Mouse (Mus musculus) heart, postnatal 25 days (tissue): ENCODE measurements at regions not wholly inside any gene's neighbourhood (a gene's known extent, or its start where the extent isn't known, plus 50 kb on each side); places are given as distances from the start of the nearest gene placed in this dataset.
"Not testable (repeated sequence)": the region's sequence is repeated elsewhere in the genome, so short reads cannot be mapped to it uniquely, and the experiment has no call there.

Experiments
- DNase-seq: peaks from one replicate; pipeline ENCODE4 v3.0.0; 2022; ENCODE audit warnings: low spot score
- intact Hi-C: fragments of 180-260 bp; cut with DNase I; formaldehyde crosslinking; loops from one replicate; pipeline ENCODE4 v1.15.1; 2025

GRCm38 (mm10) chr15:32041764-32042163 lies 135.3 kb upstream of the Tas2r119 start:
- no peak for DNase-seq
- intact Hi-C loops: loop anchor here (1.0 kb wide), 1 partner anchor 48 kb away; no protein-coding TSS in a partner anchor

GRCm38 (mm10) chr15:32042173-32042572 lies 134.9 kb upstream of the Tas2r119 start:
- intact Hi-C loops: loop anchor here (1.0 kb wide), 1 partner anchor 47 kb away; no protein-coding TSS in a partner anchor
- DNase-seq: peak; percentile 60

- DNase-seq: peak; percentile 31
Measured at GRCm38 (mm10) chr15:32042589-32042988, 134.5 kb upstream of the Tas2r119 start.

GRCm38 (mm10) chr15:32043207-32043606 lies 133.9 kb upstream of the Tas2r119 start:
- DNase-seq: no peak
- intact Hi-C loops: no loop called here

More at GRCm38 (mm10) chr15:32042589-32042988, 134.5 kb upstream of the Tas2r119 start:
- intact Hi-C loops: loop anchor here (1.0 kb wide), 1 partner anchor 47 kb away; no protein-coding TSS in a partner anchor

DNA sequence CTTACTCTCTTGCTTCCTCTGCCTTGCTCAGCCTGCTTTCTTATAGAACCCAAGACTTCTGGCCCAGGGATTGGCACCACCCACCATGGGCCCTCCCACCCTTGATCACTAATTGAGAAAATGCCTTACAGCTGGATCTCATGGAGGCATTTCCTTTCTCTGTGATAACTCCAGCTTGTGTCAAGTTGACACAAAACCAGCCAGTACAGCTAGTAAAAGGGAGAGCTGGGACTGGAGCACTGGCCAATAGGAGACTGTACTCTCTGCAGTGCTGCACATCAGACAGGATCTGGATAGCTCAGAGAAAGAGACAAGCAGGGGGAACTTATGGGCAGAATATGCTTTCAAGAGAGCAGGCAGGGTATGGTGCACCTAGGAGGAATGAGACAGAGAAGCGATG lies 133.4 kb upstream of the Tas2r119 start:
- intact Hi-C loops, DNase-seq: not testable (repeated sequence)

DNA sequence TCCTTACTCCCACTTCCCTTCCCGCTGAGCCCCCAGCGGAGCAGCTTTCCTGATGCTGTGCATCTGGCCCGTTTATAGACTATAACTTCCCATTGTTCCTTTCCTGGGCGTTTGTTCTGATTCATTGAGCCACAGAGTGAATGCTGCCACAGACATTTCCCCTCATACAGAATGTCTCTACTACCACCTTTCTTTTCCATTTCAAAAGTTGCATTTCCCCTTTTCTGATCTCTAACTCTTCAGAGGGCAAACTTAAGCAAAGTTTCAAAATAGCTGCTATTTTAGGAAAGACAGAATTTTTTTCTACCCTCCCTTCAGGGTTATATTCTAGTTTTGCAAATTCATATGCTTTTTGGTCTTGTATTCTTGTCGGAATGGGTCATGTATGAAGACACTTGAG lies 128.3 kb upstream of the Tas2r119 start:
- no peak for DNase-seq
- intact Hi-C loops: no loop called here

DNA sequence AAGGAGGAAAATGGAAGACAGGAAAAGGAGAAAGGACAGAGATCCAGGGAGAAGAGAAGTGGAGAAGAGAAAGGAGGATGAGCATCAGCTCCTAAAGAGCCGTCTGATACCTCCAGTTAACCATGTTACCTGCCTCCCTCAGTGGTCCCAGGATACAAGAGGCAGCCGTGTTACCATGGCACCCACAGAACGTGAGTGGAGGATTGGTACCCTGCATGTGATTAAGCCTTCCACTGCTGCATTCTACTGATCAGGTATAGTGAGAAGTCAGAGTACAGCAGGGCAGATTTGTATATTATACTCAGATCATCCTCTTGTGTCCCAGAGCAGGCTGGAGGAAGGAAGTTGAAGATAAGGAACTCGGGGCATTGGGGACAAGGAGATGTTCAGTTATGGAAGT lies 115.5 kb upstream of the Tas2r119 start:
- intact Hi-C loops: no loop called here
- no peak for DNase-seq

DNA sequence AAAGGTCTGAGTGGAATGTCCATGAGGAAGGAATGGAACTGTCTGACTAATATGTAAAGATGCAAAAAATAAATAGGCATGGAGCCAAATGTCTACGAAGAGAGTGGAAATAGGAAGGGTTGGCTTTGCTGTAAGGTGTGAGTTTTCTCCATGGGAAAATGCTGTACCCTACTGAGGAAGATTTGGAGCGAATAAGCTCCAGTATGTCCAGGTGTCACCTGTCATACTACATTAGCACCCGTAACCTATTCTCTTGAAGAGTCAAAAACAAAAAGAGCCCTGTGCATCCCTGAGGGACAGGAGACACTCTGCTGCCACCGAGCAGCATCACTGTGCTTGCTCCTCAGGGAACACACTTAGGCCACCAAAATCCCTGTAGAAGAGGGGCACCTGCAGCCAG lies 95.0 kb upstream of the Tas2r119 start:
- DNase-seq: no peak
- intact Hi-C loops: no loop called here

DNA sequence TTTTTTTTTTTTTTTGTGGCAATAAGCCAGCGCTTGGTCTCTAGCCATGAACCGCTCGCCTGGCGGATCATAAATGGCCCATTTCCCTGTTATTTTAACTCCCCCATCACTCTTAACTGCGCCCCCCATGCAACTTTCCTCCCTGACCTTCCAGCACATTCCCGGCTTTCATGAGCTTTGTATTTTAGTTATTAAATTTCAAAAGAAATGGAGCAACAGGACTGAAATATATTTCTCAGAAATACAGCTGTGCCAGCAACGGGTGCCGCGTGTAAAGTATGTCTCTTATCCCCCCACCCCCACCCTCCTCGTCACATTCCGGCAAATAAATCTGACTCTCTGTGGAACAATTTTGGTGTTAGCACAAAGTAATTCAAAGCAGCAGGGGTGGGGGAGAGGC lies 83.2 kb upstream of the Tas2r119 start:
- intact Hi-C loops: no loop called here
- no peak for DNase-seq

DNA sequence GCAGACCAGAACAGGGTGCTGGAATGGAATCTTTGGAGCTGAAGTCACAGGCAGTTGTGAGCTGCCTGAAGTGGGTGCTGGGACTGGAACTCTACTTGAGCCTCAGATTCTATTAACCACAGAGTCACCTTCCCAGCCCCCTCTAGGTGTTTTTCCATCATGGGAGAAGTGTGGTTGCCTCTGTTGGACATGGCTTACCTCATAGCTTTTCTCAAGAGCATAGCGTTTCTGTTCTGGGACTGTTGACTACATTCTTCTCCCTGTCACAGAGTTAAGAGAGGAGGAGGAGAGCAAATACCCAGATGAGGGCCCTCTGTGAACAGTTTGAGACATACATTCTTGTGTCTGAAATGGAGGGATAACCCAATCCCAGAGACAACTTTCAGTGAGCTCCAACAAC lies 81.5 kb upstream of the Tas2r119 start:
- intact Hi-C loops: no loop called here
- no peak for DNase-seq

DNA sequence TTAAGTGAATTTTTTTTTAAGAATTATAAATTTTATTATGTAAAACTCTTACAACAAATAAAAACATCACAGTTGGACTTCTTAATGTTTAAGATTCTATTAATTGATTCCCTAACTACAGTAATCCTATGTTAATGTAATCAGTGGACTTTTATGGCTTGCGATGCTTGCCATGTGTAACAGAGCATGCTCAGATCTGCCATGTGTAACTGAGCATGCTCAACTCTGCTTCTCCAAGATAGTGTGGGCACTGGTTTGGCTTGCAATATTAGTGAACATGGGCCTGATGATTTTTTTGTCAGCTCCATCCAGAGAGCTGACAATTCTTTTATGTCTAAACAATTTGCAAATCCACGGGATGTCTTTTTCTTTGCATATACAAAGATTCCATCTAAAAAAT lies 66.4 kb upstream of the Tas2r119 start:
- no peak for DNase-seq
- intact Hi-C loops: no loop called here
